Mouse (Mus musculus) bone marrow macrophage, adult 2 months (primary cell): Measurements from ENCODE around the gene Eci1. TPM values are rescaled to one million over a fixed set of nuclear protein-coding genes. Genes with fewer than 3 reads are reported as not detected.

Experiments
- H3K27ac ChIP-seq: 2 replicates; pipeline ENCODE4 v1.5.1; 2012; ENCODE audit warnings: low read depth, low read length; ENCODE audit not compliant: insufficient read depth
- H3K4me1 ChIP-seq: 2 replicates; pipeline ENCODE4 v1.6.1; 2012; ENCODE audit warnings: low read length; ENCODE audit not compliant: control insufficient read depth, insufficient read depth
- H3K4me3 ChIP-seq: 2 replicates; pipeline ENCODE4 v1.5.1; 2012; ENCODE audit warnings: mild to moderate bottlenecking, low read length, moderate library complexity; ENCODE audit not compliant: insufficient read depth
- CTCF ChIP-seq: IDR thresholded peaks from 2 replicates; pipeline ENCODE4 v1.5.1; 2012; ENCODE audit warnings: low read depth, mild to moderate bottlenecking, low read length, moderate library complexity
- POLR2A ChIP-seq: IDR thresholded peaks from 2 replicates; pipeline ENCODE4 v1.6.1; 2012; ENCODE audit warnings: mild to moderate bottlenecking, low read depth, low read length, borderline replicate concordance
- polyA plus RNA-seq: library from polyadenylated mRNA; stranded (reverse); fragments of >200 nt; gene quantifications from 2 replicates; pipeline ENCODE4 v1.2.4, GENCODE M21; 2012; ENCODE audit not compliant: missing spikeins, insufficient read depth, insufficient read length

Gene Eci1
- polyA plus RNA-seq, 1 experiment, result 21.5 TPM

DNA sequence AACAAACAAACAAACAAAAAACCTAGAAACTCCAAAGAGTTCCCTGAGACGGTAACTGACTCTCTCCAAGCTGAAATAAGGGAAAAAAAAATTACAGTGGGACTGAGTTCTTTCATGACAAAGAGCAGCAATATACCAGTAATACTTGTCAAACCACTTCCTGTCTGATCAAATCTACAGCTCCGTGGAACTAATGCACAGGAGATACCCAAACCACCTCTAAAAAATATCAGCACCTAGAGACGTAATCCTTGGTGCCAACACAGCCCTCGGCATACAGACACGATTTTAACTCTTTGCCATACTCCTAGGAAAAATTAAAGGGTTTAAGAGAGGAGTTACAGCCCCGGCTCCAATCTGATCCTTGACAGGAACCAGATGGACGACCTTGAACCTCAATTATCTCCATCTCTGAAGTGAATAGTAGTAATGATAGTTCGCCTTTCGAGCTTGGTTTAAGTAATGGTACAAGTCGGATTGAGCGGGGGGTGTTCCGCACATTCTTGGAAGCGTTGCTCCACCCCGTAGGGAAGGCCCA, 27.8 kb downstream of the Eci1 start:
- H3K27ac ChIP-seq, result no peak overlapping the region

GRCm38 (mm10) chr17:24454756-24455522, 28.5 kb downstream of the Eci1 start:
- H3K27ac ChIP-seq, result peak overlapping the region; percentile 89
- peaks cover 17% of the 10 kb centered on the region for H3K4me1 ChIP-seq
- TF ChIP-seq POLR2A (0 out of 2 replicates have a peak, but pooled peaks have one; percentile 69), CTCF (no peak)
- peak overlapping the region; percentile 87 for H3K4me3 ChIP-seq

More for the DNA sequence above, 27.8 kb downstream of the Eci1 start:
- peaks cover 17% of the 10 kb centered on the region for H3K4me1 ChIP-seq
- no peak for TF ChIP-seq POLR2A
- no peak for TF ChIP-seq CTCF
- peak overlapping the region; percentile 87 for H3K4me3 ChIP-seq

GRCm38 (mm10) chr17:24455523-24456206, 29.2 kb downstream of the Eci1 start:
- Histone ChIP-seq H3K4me3 (peak overlapping the region; percentile 19; the same call in 1 of the 2 replicates), H3K4me1 (peaks cover 17% of the 10 kb centered on the region), H3K27ac (peak overlapping the region; percentile 19; the same call in 1 of the 2 replicates)

DNA sequence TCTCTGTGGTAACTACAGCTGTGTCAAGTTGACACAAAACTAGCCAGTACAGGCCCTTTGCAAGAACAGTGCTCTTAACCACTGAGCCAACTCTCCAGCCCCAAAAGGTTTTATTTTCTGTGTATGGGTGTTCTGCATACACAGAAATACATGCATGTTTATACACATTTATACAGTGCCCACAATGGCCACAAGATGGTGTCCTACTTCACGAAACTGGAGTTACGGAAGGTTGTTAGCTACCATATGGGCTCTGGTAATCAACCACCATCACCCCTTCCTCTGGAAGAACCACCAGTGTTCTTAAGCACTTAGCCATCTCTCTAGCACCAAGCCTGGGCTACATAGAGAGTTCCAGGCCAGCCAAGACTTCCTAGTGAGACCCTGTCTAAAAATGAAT, 35.1 kb downstream of the Eci1 start:
- H3K27ac ChIP-seq, result no peak overlapping the region
- 0 out of 2 replicates have a peak, but pooled peaks cover 3% of the 10 kb centered on the region for H3K4me1 ChIP-seq
- TF ChIP-seq POLR2A, result no peak
- no peak for TF ChIP-seq CTCF

GRCm38 (mm10) chr17:24462932-24463331, 36.5 kb downstream of the Eci1 start:
- Histone ChIP-seq H3K4me1 (0 out of 2 replicates have a peak, but pooled peaks cover 3% of the 10 kb centered on the region), H3K4me3 (no peak overlapping the region), H3K27ac (no peak overlapping the region)
- TF ChIP-seq CTCF, result no peak
- TF ChIP-seq POLR2A, result no peak

More for the DNA sequence above, 35.1 kb downstream of the Eci1 start:
- no peak overlapping the region for H3K4me3 ChIP-seq

DNA sequence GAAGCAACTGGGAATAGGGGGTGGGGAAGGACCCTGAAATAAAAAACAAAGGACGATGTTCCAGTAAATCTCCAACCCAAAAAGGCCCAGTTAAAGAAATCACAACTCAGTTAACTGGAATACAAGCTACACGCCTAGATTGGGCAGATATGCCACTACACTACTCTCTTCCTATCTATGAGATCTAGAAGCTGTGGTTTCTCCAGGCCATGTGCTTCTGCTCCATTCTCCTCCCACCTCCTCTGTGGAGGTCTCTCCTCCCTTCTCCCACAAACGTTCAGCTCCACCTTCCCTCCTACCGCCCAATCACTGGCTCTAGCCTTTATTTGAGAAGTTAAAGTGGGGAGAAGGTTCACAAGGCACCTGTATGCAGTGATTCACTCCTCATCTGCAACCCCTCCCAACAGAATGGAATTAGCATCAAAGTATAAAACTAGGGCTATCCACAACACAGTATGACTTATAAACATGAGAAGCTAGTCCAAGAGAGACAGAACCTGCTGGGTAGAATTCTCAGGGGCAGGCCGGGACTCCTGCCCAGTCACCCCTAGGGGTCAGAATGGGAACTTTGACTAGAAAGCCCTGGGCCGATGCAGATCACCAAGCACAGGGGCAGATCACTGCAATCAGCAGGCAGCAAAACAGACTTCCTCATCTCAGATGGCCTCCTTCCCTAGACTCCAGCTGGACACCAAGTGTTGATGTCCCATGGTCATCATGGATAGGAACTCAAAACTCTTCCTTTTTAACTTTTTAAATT, 37.1 kb downstream of the Eci1 start:
- 0 out of 2 replicates have a peak, but pooled peaks cover 3% of the 10 kb centered on the region for H3K4me1 ChIP-seq
- no peak overlapping the region for H3K27ac ChIP-seq
- no peak for TF ChIP-seq CTCF
- TF ChIP-seq POLR2A, result no peak
- H3K4me3 ChIP-seq, result no peak overlapping the region

GRCm38 (mm10) chr17:24468636-24469246, 42.3 kb downstream of the Eci1 start:
- TF ChIP-seq POLR2A (no peak), CTCF (no peak)
- peaks cover 14% of the 10 kb centered on the region for H3K4me1 ChIP-seq
- H3K4me3 ChIP-seq, result no peak overlapping the region
- no peak overlapping the region for H3K27ac ChIP-seq

- H3K4me1 ChIP-seq, result peaks cover 14% of the 10 kb centered on the region
- peak overlapping the region; percentile 78 for H3K4me3 ChIP-seq
- no peak for TF ChIP-seq CTCF
- TF ChIP-seq POLR2A, result no peak
- peak overlapping the region; percentile 69 for H3K27ac ChIP-seq
These were observed 43.0 kb downstream of the Eci1 start for GRCm38 (mm10) chr17:24469336-24469909.

DNA sequence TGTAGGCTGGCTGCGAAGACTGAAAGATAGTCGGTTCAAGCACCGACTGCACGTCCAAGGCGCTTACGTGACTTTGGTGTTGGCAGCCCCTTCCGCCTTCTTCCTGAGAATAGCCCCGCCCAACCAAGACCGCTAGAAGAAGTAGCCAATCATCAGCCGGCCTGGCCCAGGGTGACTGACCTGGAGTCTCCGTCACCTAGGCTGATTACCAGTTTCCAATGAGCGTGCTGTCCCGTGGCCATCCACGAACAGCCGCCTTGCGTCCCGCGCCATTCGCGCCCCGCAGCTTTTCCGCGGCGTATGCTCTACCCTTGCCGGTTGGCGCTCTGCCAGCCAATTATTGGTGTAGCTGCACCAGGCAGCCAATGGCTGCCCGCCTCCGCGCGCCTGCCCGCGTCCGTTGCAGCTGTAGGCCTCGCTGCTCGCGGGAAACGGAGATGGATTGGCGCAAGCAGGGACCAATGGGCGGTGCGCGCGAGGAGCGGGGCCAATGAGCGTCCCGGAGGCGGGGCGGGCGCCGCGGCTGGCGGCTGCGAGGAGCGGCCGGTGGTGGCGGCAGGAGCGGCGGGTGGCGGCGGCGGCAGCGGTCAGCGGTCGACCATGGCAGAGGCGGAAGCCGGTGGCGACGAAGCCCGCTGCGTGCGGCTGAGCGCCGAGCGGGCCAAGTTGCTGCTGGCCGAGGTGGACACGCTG, 43.6 kb downstream of the Eci1 start, which contains the start of the genes E4f1 and Pgp:
Gene E4f1 (minus strand): TSS at position 404 of the 693 bp plus-strand sequence.
Gene Pgp (plus strand): TSS at position 483 of the 693 bp plus-strand sequence.
- no peak for TF ChIP-seq POLR2A
- no peak for TF ChIP-seq CTCF
- H3K4me1 ChIP-seq, result peaks cover 14% of the 10 kb centered on the region

More for the DNA sequence above, 43.6 kb downstream of the Eci1 start, which contains the start of the genes E4f1 and Pgp:
- Histone ChIP-seq H3K27ac (peak within 1 kb of the TSS; percentile 69), H3K4me3 (peak within 1 kb of the TSS; percentile 78)
